Mouse (Mus musculus) hindbrain, embryonic 14.5 days (tissue): ENCODE results near the gene Stard3. TPM values are rescaled to one million over a fixed set of nuclear protein-coding genes. Genes with fewer than 3 reads are reported as not detected.

Experiments used
- ATAC-seq: fragments of 200-750 bp; cut with Nextera tagmentation; 2 replicates; pipeline ENCODE4 v1.8.0; 2017; ENCODE audit warnings: moderate number of reproducible peaks, mild to moderate bottlenecking, moderate TSS enrichment, moderate library complexity; ENCODE audit not compliant: low FRiP score
- DNase-seq: peaks from one replicate; pipeline ENCODE4 v3.0.0-alpha.2; 2015; ENCODE audit warnings: low spot score
- H3K27ac ChIP-seq: fragments of 300-500 bp; sonication (generic); 2 replicates; pipeline ENCODE4 v1.5.1; 2014; ENCODE audit warnings: mild to moderate bottlenecking, moderate library complexity
- H3K27me3 ChIP-seq: fragments of 300-500 bp; sonication (generic); 2 replicates; pipeline ENCODE4 v1.6.1; 2014; ENCODE audit warnings: mild to moderate bottlenecking, low read length, mixed read lengths; ENCODE audit not compliant: control insufficient read depth, insufficient read depth
- H3K36me3 ChIP-seq: fragments of 300-500 bp; sonication (generic); replicated peaks from 2 replicates; pipeline ENCODE4 v1.6.1; 2014; ENCODE audit not compliant: control insufficient read depth, insufficient read depth
- H3K4me1 ChIP-seq: fragments of 300-500 bp; sonication (generic); replicated peaks from 2 replicates; pipeline ENCODE4 v1.6.1; 2014; ENCODE audit warnings: antibody characterized with exemption, low read length, mixed read lengths; ENCODE audit not compliant: control insufficient read depth, insufficient read depth
- H3K4me2 ChIP-seq: fragments of 300-500 bp; sonication (generic); replicated peaks from 2 replicates; pipeline ENCODE4 v1.6.1; 2014; ENCODE audit warnings: mild to moderate bottlenecking, moderate library complexity
- H3K4me3 ChIP-seq: fragments of 300-500 bp; sonication (generic); replicated peaks from 2 replicates; pipeline ENCODE4 v1.5.1; 2014; ENCODE audit warnings: mild to moderate bottlenecking, low read length
- H3K9ac ChIP-seq: fragments of 300-500 bp; sonication (generic); 2 replicates; pipeline ENCODE4 v1.6.1; 2014
- H3K9me3 ChIP-seq: fragments of 300-500 bp; sonication (generic); 2 replicates; pipeline ENCODE4 v1.6.1; 2016; ENCODE audit warnings: low read length; ENCODE audit not compliant: control insufficient read depth
- WGBS: fragments of 180-500 bp; shearing (Covaris S2); extraction: QIAGEN DNeasy Blood & Tissue Kit; methylation state at CpG from one replicate; pipeline ENCODE4 v1.1.7; 2014; 5-methylcytosine and 5-hydroxymethylcytosine counted together
- polyA plus RNA-seq: library from polyadenylated mRNA; unstranded; fragments of >200 nt; fragmentation: Nextera tagmentation; extraction: Ambion mirVana; gene quantifications from 2 replicates; pipeline ENCODE4 v1.2.1, GENCODE M21; 2014

Stard3 gene
- polyA plus RNA-seq, 1 experiment from 2014 or later = 33.9 TPM

GRCm38 (mm10) chr11:98428436-98428835 is 70.3 kb downstream of the Stard3 start:
- Histone ChIP-seq H3K9me3 (no peaks in the 10 kb centered on the region), H3K4me2 (no peak overlapping the region), H3K27ac (no peak overlapping the region), H3K36me3 (no peaks in the 10 kb centered on the region), H3K4me1 (no peaks in the 10 kb centered on the region), H3K4me3 (no peak overlapping the region), H3K9ac (no peak overlapping the region), H3K27me3 (no peaks in the 10 kb centered on the region)
- no peak for ATAC-seq
- whole genome bisulfite sequencing = 86% methylated on average over 5 of the region's 5 CpGs
- no peak for DNase-seq

Other genes with a start within 250 kb of the Stard3 start
- 18.6 and 19.1 TPM in 2 replicates for gene Fbxl20, start 208.0 kb upstream of the Stard3 start, polyA plus RNA-seq
- gene Med1, start 165.1 kb upstream of the Stard3 start, polyA plus RNA-seq = 53.2 and 54.7 TPM in 2 replicates
- 7.9 and 10.3 TPM in 2 replicates for gene Cdk12, start 155.3 kb upstream of the Stard3 start, polyA plus RNA-seq
- 21.7 and 25.5 TPM in 2 replicates for gene Neurod2, start 28.7 kb upstream of the Stard3 start, polyA plus RNA-seq
- gene Ppp1r1b, start 10.0 kb upstream of the Stard3 start, polyA plus RNA-seq = 3.0 and 3.3 TPM in 2 replicates
- gene Tcap, start 25.4 kb downstream of the Stard3 start, polyA plus RNA-seq = not detected in 2 replicates
- gene Pnmt, start 28.1 kb downstream of the Stard3 start, polyA plus RNA-seq = 3.0 and 3.4 TPM in 2 replicates
- 6.4 and 6.9 TPM in 2 replicates for gene Pgap3, start 42.1 kb downstream of the Stard3 start, polyA plus RNA-seq
- 8.9 and 10.2 TPM in 2 replicates for gene Erbb2, start 54.1 kb downstream of the Stard3 start, polyA plus RNA-seq
- 242 and 256 TPM in 2 replicates for gene Mien1, start 80.6 kb downstream of the Stard3 start, polyA plus RNA-seq
- gene Grb7, start 88.0 kb downstream of the Stard3 start, polyA plus RNA-seq = 1.1 and 1.3 TPM in 2 replicates
- 0.24 and 0.33 TPM in 2 replicates for gene Ikzf3, start 187.7 kb downstream of the Stard3 start, polyA plus RNA-seq
- not detected in 2 replicates for gene Zpbp2, start 192.7 kb downstream of the Stard3 start, polyA plus RNA-seq
- 14.9 and 17.3 TPM in 2 replicates for gene Ormdl3, start 229.0 kb downstream of the Stard3 start, polyA plus RNA-seq
- not detected in 2 replicates for gene Lrrc3c, start 239.9 kb downstream of the Stard3 start, polyA plus RNA-seq